Mouse (Mus musculus): Measurements from ENCODE around the gene Prl3d1. TPM values are rescaled to one million over a fixed set of nuclear protein-coding genes. Genes with fewer than 3 reads are reported as not detected.
"Not testable (repeated sequence)": the region's sequence is repeated elsewhere in the genome, so short reads cannot be mapped to it uniquely, and the experiment has no call there.

Prl3d1 gene
- not detected in 2 replicates for polyA plus RNA-seq (2012; rRNA removed)

DNA sequence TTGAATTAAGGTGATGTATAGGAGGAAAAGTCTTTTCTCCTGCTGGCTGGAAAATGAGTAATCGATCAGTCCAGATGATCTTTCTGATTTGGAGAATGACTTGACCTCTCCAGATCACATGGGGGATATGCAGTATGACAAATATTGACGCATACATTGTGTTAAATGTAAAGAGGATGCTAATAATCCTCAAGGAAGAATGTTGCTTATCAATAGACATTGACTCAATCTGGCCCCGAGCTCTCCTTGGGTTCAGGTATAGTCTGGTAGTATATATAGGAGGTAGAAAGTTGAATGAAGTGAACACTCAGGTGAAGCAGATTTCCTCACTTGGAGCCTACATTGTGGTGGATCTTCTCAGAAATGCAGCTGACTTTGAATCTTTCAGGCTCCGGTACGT lies at the start of gene Prl3d1:
Gene Prl3d1 (plus strand): TSS at position 301 of the 400 bp plus-strand sequence.
- not testable (repeated sequence) for DNase-seq; H3K4me1 ChIP-seq (ENCODE audit: control insufficient read depth, insufficient read depth, low read length); H3K4me3 ChIP-seq (replicated peaks; ENCODE audit: extremely low read depth, low read depth, low read length)
- 88% methylated on average over 5 of the region's 5 CpGs for WGBS

DNA sequence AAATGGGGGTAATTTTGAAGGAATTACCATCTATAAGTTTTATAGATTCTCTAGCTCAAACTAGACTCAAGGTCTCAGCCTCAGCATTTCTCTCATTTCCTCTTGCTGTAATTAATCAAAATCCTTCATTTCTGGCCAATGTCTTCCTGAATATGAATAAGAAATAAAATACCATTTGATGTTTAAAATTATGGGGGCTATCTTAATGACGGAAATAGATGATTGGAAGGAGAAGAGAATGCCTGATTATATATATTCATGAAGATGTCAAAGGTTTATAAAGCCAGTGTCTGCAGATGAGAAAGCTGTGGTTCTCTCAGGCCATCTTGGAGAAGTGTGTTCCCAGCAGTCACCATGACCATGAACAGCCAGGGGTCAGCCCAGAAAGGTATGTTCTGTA lies 36.7 kb upstream of the Prl3d1 start, which contains the start of gene Prl:
Gene Prl (plus strand): TSS at position 301 of the 400 bp plus-strand sequence.
- TF ChIP-seq CTCF (IDR thresholded peaks at IDR 0.05; ENCODE audit: insufficient read depth, low read length) (no peak), POLR2A (IDR thresholded peaks at IDR 0.05; ENCODE audit: borderline replicate concordance, extremely low read depth, low read depth, low read length) (no peak)
- 91% methylated on average over 1 of the region's 1 CpGs for WGBS
- no peaks in the 10 kb centered on the region for H3K4me1 ChIP-seq (ENCODE audit: control insufficient read depth, insufficient read depth, low read length)
- DNase-seq: no peak
- H3K4me3 ChIP-seq (replicated peaks; ENCODE audit: extremely low read depth, low read depth, low read length): no peak within 1 kb of the TSS

- Histone ChIP-seq H3K4me3 (replicated peaks; ENCODE audit: extremely low read depth, low read depth, low read length) (no peak overlapping the region), H3K4me1 (ENCODE audit: control insufficient read depth, insufficient read depth, low read length) (no peaks in the 10 kb centered on the region)
- TF ChIP-seq POLR2A (IDR thresholded peaks at IDR 0.05; ENCODE audit: borderline replicate concordance, extremely low read depth, low read depth, low read length): no peak
- TF ChIP-seq CTCF (IDR thresholded peaks at IDR 0.05; ENCODE audit: insufficient read depth, low read length): no peak
- 64% methylated on average over 7 of the region's 7 CpGs for WGBS
- DNase-seq: peak; percentile 3
These were observed 34.8 kb upstream of the Prl3d1 start for GRCm38 (mm10) chr13:27059177-27059576.

DNA sequence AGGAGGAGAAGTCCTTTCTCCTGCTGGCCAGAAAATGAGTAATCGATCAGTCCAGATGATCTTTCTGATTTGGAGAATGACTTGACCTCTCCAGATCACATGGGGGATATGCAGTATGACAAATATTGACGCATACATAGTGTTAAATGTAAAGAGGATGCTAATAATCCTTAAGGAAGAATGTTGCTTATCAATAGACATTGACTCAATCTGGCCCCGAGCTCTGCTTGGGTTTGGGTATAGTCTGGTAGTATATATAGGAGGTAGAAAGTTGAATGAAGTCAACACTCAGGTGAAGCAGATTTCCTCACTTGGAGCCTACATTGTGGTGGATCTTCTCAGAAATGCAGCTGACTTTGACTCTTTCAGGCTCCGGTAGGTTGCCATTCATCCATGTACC lies 27.4 kb downstream of the Prl3d1 start, which contains the start of gene Prl3d2:
Gene Prl3d2 (plus strand): TSS at position 301 of the 400 bp plus-strand sequence.
- 96% methylated on average over 4 of the region's 4 CpGs for WGBS
- not testable (repeated sequence) for H3K4me3 ChIP-seq (replicated peaks; ENCODE audit: extremely low read depth, low read depth, low read length); H3K4me1 ChIP-seq (ENCODE audit: control insufficient read depth, insufficient read depth, low read length); DNase-seq

DNA sequence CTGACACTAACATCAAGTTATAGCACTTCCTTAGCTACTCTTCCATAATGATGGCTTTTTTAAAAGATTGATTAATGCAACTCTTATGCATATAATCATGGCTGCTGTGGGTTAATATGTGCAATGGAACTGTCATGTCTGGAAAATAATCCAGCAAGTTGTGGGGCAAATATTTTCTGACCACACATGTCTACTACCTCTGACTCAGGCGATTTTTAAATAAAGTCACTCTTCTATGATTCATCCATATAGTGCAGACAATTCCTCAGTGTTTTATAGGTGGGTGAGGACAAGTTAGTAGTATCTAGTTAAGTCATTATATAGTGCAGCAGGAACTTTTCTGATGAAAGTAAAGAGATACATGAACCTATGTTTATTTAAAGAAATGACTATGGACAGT lies 54.3 kb downstream of the Prl3d1 start:
- TF ChIP-seq POLR2A (IDR thresholded peaks at IDR 0.05; ENCODE audit: borderline replicate concordance, extremely low read depth, low read depth, low read length) (no peak), CTCF (IDR thresholded peaks at IDR 0.05; ENCODE audit: insufficient read depth, low read length) (no peak)
- no peak overlapping the region for H3K4me3 ChIP-seq (replicated peaks; ENCODE audit: extremely low read depth, low read depth, low read length)
- no peaks in the 10 kb centered on the region for H3K4me1 ChIP-seq (ENCODE audit: control insufficient read depth, insufficient read depth, low read length)
- WGBS: 63% methylated on average over 1 of the region's 1 CpGs
- DNase-seq: no peak

Other genes with a start within 250 kb of the Prl3d1 start
- not detected in 2 replicates for gene Prl, start 36.6 kb upstream of the Prl3d1 start, polyA plus RNA-seq (2012; rRNA removed)
- not detected in 2 replicates for gene Prl3d2, start 27.5 kb downstream of the Prl3d1 start, polyA plus RNA-seq (2012; rRNA removed)
- gene Prl3d3, start 62.6 kb downstream of the Prl3d1 start, polyA plus RNA-seq (2012; rRNA removed): not detected in 2 replicates
- gene Prl3c1, start 102.5 kb downstream of the Prl3d1 start, polyA plus RNA-seq (2012; rRNA removed): not detected in 2 replicates
- gene Prl3b1, start 147.7 kb downstream of the Prl3d1 start, polyA plus RNA-seq (2012; rRNA removed): not detected in 2 replicates
- gene Prl3a1, start 165.2 kb downstream of the Prl3d1 start, polyA plus RNA-seq (2012; rRNA removed): not detected in 2 replicates
- not detected in 2 replicates for gene Prl6a1, start 218.4 kb downstream of the Prl3d1 start, polyA plus RNA-seq (2012; rRNA removed)

Data from lung, adult 2 months (tissue).